Comparison of ENCODE assay signal across 8 mouse cellular contexts in the genomic region with DNA sequence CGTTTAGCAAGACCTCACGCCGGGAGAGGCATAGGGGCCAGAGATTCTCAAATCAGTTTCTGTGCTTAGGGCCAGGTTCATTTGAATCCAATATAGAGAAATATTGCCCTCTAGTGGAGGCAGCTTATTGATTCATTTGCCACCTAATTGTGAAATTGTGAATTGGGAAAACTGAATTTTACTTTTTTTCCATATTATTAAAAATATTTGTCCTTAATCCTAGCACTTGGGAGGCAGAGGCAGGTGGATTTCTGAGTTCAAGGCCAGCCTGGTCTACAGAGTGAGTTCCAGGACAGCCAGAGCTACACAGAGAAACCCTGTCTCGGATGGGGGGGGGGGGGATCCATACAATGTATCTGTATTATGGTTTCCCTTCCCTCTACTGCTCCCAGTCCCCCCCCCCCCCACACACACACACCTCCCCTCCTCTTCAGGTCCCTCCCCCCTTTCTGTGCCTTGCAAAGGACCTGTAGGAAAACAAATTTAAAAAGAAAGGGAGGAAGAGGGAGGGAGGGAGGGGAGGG.
DNase-seq lines count a peak whose midpoint lies in the region; ATAC-seq lines count a peak whose summit lies in the region.

No protein-coding gene starts in this region.

- peaks cover 3% of the 10 kb centered on the region; the same call in 1 of the 2 replicates for H3K4me1 ChIP-seq in midbrain, embryonic 16.5 days (ENCODE audit: control insufficient read depth, insufficient read depth, low read length)

- no peak overlapping the region; the same call in 1 of the 2 replicates for H3K4me2 ChIP-seq in midbrain, embryonic 16.5 days (ENCODE audit: low read length)

- H3K4me3 ChIP-seq in midbrain, embryonic 16.5 days (ENCODE audit: low read depth, low read length) = no peak overlapping the region

- peak; percentile 21 for DNase-seq in adrenal gland, postnatal 14 days
- no peak for DNase-seq in adrenal gland, adult 2 months
- DNase-seq in thymus, postnatal 0 days (ENCODE audit: low spot score) = peak; percentile 40
- no peak for DNase-seq in thymus, adult 18-20 months
- DNase-seq in right cerebral cortex, postnatal 4 days = no peak
- no peak for DNase-seq in ovary, postnatal 10 days (ENCODE audit: low spot score)

- H3K27ac ChIP-seq in midbrain, embryonic 16.5 days (ENCODE audit: low read length) = no peak overlapping the region

- no peaks in the 10 kb centered on the region for H3K9me3 ChIP-seq in midbrain, embryonic 16.5 days (replicated peaks; ENCODE audit: control insufficient read depth, low read length, poor library complexity, severe bottlenecking)

- no peak overlapping the region for H3K9ac ChIP-seq in midbrain, embryonic 16.5 days (ENCODE audit: low read depth, low read length)

- no peaks in the 10 kb centered on the region for H3K36me3 ChIP-seq in midbrain, embryonic 16.5 days (ENCODE audit: control insufficient read depth, insufficient read depth, low read length)

- 19% methylated on average over 4 of the region's 4 CpGs for WGBS in midbrain, embryonic 16.5 days

- no peaks in the 10 kb centered on the region for H3K27me3 ChIP-seq in midbrain, embryonic 16.5 days (ENCODE audit: control insufficient read depth, insufficient read depth, low read depth, low read length)

- ATAC-seq in hematopoietic stem cell, adult 5-6 weeks (replicated peaks in 1 of 2; ENCODE audit: insufficient read depth in 1 of 2, low FRiP score in 2 of 2, low TSS enrichment in 1 of 2, low read depth in 1 of 2, poor library complexity in 2 of 2, severe bottlenecking in 2 of 2) = peak; percentile 53 to 73; a peak in 3 of 4 replicates
- ATAC-seq in midbrain, embryonic 16.5 days = peak; percentile 73

Comparison
In these comparisons a context has a peak if more than half of its experiments do, and no peak if none do; other contexts are left out.
1. DNase-seq: peak in adrenal gland, postnatal 14 days (single experiment) and thymus, postnatal 0 days (single experiment); none in adrenal gland, adult 2 months (single experiment), thymus, adult 18-20 months (0 of 2), right cerebral cortex, postnatal 4 days (single experiment) and ovary, postnatal 10 days (single experiment).